ENCODE assay signal across 10 mouse cellular contexts in the genomic region with DNA sequence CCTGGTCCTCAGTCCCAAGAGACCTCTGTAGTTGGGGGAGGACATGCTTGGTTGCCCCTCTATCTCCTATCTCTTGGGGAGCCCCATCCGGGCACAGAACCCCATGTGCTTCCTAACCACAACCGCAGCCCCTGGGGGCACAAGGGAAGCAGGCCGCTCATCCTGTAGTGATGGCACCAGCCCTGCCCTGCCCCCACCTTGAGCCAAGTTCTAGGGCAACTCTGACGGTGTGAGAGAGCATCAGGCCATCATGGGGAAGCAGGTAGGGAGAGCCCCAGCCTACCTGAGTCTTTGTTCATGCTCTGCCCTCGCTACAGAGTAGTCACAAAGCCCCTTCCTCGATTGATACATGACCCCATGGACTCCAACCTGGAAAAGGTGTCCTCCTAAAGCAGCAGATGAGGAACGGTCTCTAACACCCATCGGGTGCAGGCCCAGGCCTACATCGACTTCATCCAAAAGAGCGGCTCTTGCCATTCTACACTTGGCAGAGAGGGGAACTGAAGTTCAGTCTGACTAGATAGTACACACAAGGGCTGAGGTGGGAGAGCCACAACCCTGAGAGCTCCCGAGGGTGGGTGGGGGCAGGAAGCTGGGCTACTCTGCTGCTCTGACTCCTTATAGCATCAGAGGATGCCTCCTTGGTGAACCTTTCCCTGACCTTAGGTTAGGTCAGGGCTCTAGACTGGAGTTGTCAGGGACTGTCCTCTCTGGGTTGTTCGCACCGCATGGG. TPM values are rescaled to one million over a fixed set of nuclear protein-coding genes. Genes with fewer than 3 reads are reported as not detected.
DNase-seq lines count a peak whose midpoint lies in the region; ATAC-seq and TF ChIP-seq lines count a peak whose summit lies in the region.
"Had no signal": no experiment of that assay in that cellular context is flagged by ENCODE, and none has a peak within 500 bp of the region (broad histone marks: within the 10 kb centered on the region; RNA-seq: fewer than 3 reads in every experiment).

No protein-coding gene starts in this region.

- no peaks in the 10 kb centered on the region for H3K36me3 ChIP-seq in kidney, embryonic 14.5 days (ENCODE audit: control insufficient read depth, insufficient read depth, low read length)
- H3K36me3 ChIP-seq in liver, postnatal 0 days (replicated peaks; ENCODE audit: insufficient read depth, low read length) = no peaks in the 10 kb centered on the region
- no peaks in the 10 kb centered on the region for H3K36me3 ChIP-seq in spleen, adult 2 months (ENCODE audit: control insufficient read depth, insufficient read depth, low read length)
- H3K36me3 ChIP-seq: embryonic facial prominence, embryonic 12.5 days had no signal

- ATAC-seq in kidney, embryonic 14.5 days (ENCODE audit: low FRiP score, low TSS enrichment) = no peak
- peak; percentile 43 for ATAC-seq in common myeloid progenitor, adult 5-6 weeks (replicated peaks; ENCODE audit: low read depth, poor library complexity, severe bottlenecking)
- peak; percentile 61 for ATAC-seq in liver, postnatal 0 days

- TF ChIP-seq CTCF in liver, postnatal 0 days (IDR thresholded peaks at IDR 0.05; ENCODE audit: low read depth) = no peak
- TF ChIP-seq CTCF in spleen, adult 2 months (IDR thresholded peaks at IDR 0.05; ENCODE audit: extremely low read depth, insufficient read depth, insufficient read length, insufficient replicate concordance) = no peak

- no peak for TF ChIP-seq POLR2A in spleen, adult 2 months (IDR thresholded peaks at IDR 0.05; ENCODE audit: low read depth, low read length)

- DNase-seq in kidney, adult 18-20 months = no peak
- DNase-seq in liver, postnatal 0 days = peak; percentile 74
- peak; percentile 78 to 93 for DNase-seq in spleen, adult 2 months (ENCODE audit: low read depth in 1 of 2, low spot score in 2 of 2)
- DNase-seq in left cerebral cortex, postnatal 4 days = no peak
- no peak for DNase-seq in left cerebral cortex, postnatal 36 days (ENCODE audit: low spot score in 2 of 2)
- no peak for DNase-seq in frontal cortex, adult 2 months (ENCODE audit: extremely low spot score in 1 of 2, low spot score in 1 of 2)

- H3K27ac ChIP-seq in kidney, embryonic 14.5 days (ENCODE audit: low read depth, low read length) = no peak overlapping the region
- H3K27ac ChIP-seq in liver, postnatal 0 days (ENCODE audit: low read depth) = no peak overlapping the region
- H3K27ac ChIP-seq in spleen, adult 2 months (ENCODE audit: insufficient read depth, low read length) = no peak overlapping the region
- H3K27ac ChIP-seq: embryonic facial prominence, embryonic 12.5 days had no signal

- no peaks in the 10 kb centered on the region for H3K27me3 ChIP-seq in kidney, embryonic 14.5 days (ENCODE audit: control insufficient read depth, insufficient read depth, low read length)
- peaks cover 26% of the 10 kb centered on the region for H3K27me3 ChIP-seq in liver, postnatal 0 days (ENCODE audit: insufficient read depth, low read length)
- no peaks in the 10 kb centered on the region; the same call in none of the 2 replicates for H3K27me3 ChIP-seq in spleen, adult 2 months (ENCODE audit: control insufficient read depth, insufficient read depth, low read length)

- H3K4me1 ChIP-seq in kidney, embryonic 14.5 days (ENCODE audit: control insufficient read depth, insufficient read depth, low read length) = peaks cover 26% of the 10 kb centered on the region; the same call in 1 of the 2 replicates
- peaks cover 14% of the 10 kb centered on the region for H3K4me1 ChIP-seq in liver, postnatal 0 days (ENCODE audit: insufficient read depth)
- peaks cover 42% of the 10 kb centered on the region for H3K4me1 ChIP-seq in spleen, adult 2 months (ENCODE audit: control insufficient read depth, insufficient read depth, insufficient read length)

- peak overlapping the region; percentile 86 for H3K4me2 ChIP-seq in kidney, embryonic 14.5 days (replicated peaks; ENCODE audit: low read depth, low read length)
- 0 out of 2 replicates have a peak overlapping the region, but pooled peaks have one; percentile 70 for H3K4me2 ChIP-seq in liver, postnatal 0 days (ENCODE audit: low read depth, low read length)

- intact Hi-C loops in left cerebral cortex, postnatal 4 days (cut with DNase I) = loop anchor here (10.0 kb wide), 1 partner anchor 586 kb away; no protein-coding TSS in a partner anchor
- intact Hi-C loops in left cerebral cortex, postnatal 36 days (cut with DNase I) = loop anchor here (5.0 kb wide), 1 partner anchor 54 kb away; no protein-coding TSS in a partner anchor

- H3K9ac ChIP-seq in kidney, embryonic 14.5 days (ENCODE audit: low read depth, low read length) = no peak overlapping the region
- H3K9ac ChIP-seq in liver, postnatal 0 days (replicated peaks) = no peak overlapping the region

- peak; percentile 40; the same call in 1 of the 2 replicates for TF ChIP-seq EP300 in liver, postnatal 0 days (IDR thresholded peaks at IDR 0.05; ENCODE audit: low read depth)

- 92% methylated on average over 13 of the region's 13 CpGs for WGBS in kidney, embryonic 14.5 days
- 46% methylated on average over 13 of the region's 13 CpGs for WGBS in liver, postnatal 0 days (ENCODE audit: insufficient replicate concordance)
- WGBS in spleen, adult 2 months = 39% methylated on average over 13 of the region's 13 CpGs

- no peak overlapping the region; the same call in 1 of the 2 replicates for H3K4me3 ChIP-seq in kidney, embryonic 14.5 days (ENCODE audit: low read length)
- no peak overlapping the region for H3K4me3 ChIP-seq in liver, postnatal 0 days (ENCODE audit: low read depth, low read length)
- H3K4me3 ChIP-seq in spleen, adult 2 months (ENCODE audit: extremely low read depth, insufficient read depth, insufficient read length) = no peak overlapping the region

- H3K9me3 ChIP-seq in kidney, embryonic 14.5 days (ENCODE audit: control insufficient read depth, low read length) = no peaks in the 10 kb centered on the region
- H3K9me3 ChIP-seq in liver, postnatal 0 days (ENCODE audit: low read length) = no peaks in the 10 kb centered on the region
- H3K9me3 ChIP-seq: embryonic facial prominence, embryonic 12.5 days had no signal

RNA-seq across cellular contexts. Expression of a gene that starts 0.5 kb away (rescaled TPM):
- polyA plus RNA-seq in kidney, embryonic 14.5 days (2014; fragmentation: Nextera tagmentation; extraction: Ambion mirVana) = 9.5 and 13.7 TPM in 2 replicates
- not detected in 2 replicates for total RNA-seq in common myeloid progenitor, adult 5-6 weeks (2017)
- 6.1 and 6.2 TPM in 2 replicates for polyA plus RNA-seq in liver, postnatal 0 days (2015; fragmentation: Nextera tagmentation; extraction: Ambion mirVana)
- 11.2 and 12.8 TPM in 2 replicates for polyA plus RNA-seq in spleen, adult 2 months (2012; rRNA removed)
- 1 to 10 TPM; 6.4 to 7.6 TPM for total RNA-seq in left cerebral cortex, postnatal 4 days (2021)
- total RNA-seq in left cerebral cortex, postnatal 36 days (2021) = 1 to 10 TPM; 5.8 to 6.0 TPM
- polyA plus RNA-seq in frontal cortex, adult 2 months (2012; rRNA removed) = 4.0 and 4.1 TPM in 2 replicates

RNA-seq across cellular contexts. Expression of a gene that starts 48.3 kb away (rescaled TPM):
- polyA plus RNA-seq in kidney, embryonic 14.5 days (2014; fragmentation: Nextera tagmentation; extraction: Ambion mirVana) = not detected in 2 replicates
- not detected in 2 replicates for total RNA-seq in common myeloid progenitor, adult 5-6 weeks (2017)
- polyA plus RNA-seq in liver, postnatal 0 days (2015; fragmentation: Nextera tagmentation; extraction: Ambion mirVana) = not detected in 2 replicates
- polyA plus RNA-seq in spleen, adult 2 months (2012; rRNA removed) = not detected in 2 replicates
- total RNA-seq in left cerebral cortex, postnatal 4 days (2021) = under 1 TPM in 1 of 2 experiments, not detected in 1; 0.24 TPM
- under 1 TPM in 1 of 2 experiments, not detected in 1; 0.11 TPM for total RNA-seq in left cerebral cortex, postnatal 36 days (2021)
- polyA plus RNA-seq in frontal cortex, adult 2 months (2012; rRNA removed) = not detected in 2 replicates
- total RNA-seq: layer of hippocampus, postnatal 10 days had no signal

Comparison
In these comparisons a context has a peak if more than half of its experiments do, and no peak if none do; other contexts are left out.
1. DNase-seq: peak in liver, postnatal 0 days (single experiment) and spleen, adult 2 months (2 of 2); none in kidney, adult 18-20 months (single experiment), left cerebral cortex, postnatal 4 days (single experiment), left cerebral cortex, postnatal 36 days (0 of 2) and frontal cortex, adult 2 months (0 of 2).